Mouse (Mus musculus) testis, adult 2 months (tissue): ENCODE measurements at regions not wholly inside any gene's neighbourhood (a gene's known extent, or its start where the extent isn't known, plus 50 kb on each side); places are given as distances from the start of the nearest gene placed in this dataset.

Experiments
- CTCF ChIP-seq: fragments of 200-500 bp; IDR thresholded peaks from 2 replicates; pipeline ENCODE4 v1.5.1; 2012; ENCODE audit warnings: low read depth, mild to moderate bottlenecking, inconsistent platforms, low read length, moderate library complexity; ENCODE audit not compliant: control insufficient read depth, insufficient read depth, insufficient replicate concordance
- POLR2A ChIP-seq: fragments of 200-500 bp; IDR thresholded peaks from 2 replicates; pipeline ENCODE4 v1.6.1; 2012; ENCODE audit warnings: low read depth, mild to moderate bottlenecking, inconsistent platforms, low read length, moderate library complexity; ENCODE audit not compliant: control insufficient read depth

GRCm38 (mm10) chr14:105619449-105619848 lies 277.2 kb downstream of the Spry2 start:
- no peak for TF ChIP-seq POLR2A
- TF ChIP-seq CTCF: no peak
